Mouse (Mus musculus): ENCODE results near the gene Nrxn1. TPM values are rescaled to one million over a fixed set of nuclear protein-coding genes. Genes with fewer than 3 reads are reported as not detected.

Nrxn1 gene
- polyA plus RNA-seq, 2 experiments, result 6.3 to 12.2 TPM

DNA sequence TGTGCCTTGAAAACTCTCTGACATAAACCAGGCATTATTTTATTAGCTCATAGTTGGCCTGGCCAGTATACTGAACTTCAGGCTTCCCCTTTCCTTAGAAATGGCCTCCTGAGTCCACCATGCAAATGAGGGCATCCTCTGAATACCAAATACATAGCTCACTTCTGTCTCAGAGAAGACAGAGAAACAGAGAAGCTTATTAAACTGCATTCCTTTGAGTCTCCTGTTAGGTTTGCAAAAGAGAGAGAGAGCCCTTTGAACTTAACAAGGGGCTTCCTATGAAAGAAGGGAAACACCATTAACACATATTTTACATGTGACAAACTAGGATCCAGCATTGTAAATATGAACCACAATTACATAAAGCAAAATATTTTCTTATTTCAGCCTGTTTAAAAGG, 506.0 kb downstream of the Nrxn1 start:
- Histone ChIP-seq H3K4me3 (replicated peaks; ENCODE audit: low read length) (no peak overlapping the region), H3K9ac (ENCODE audit: low read depth, low read length, severe bottlenecking) (no peak overlapping the region), H3K36me3 (ENCODE audit: control insufficient read depth, insufficient read depth, low read length) (no peaks in the 10 kb centered on the region), H3K27me3 (ENCODE audit: control insufficient read depth, insufficient read depth, low read length) (no peaks in the 10 kb centered on the region), H3K9me3 (ENCODE audit: control insufficient read depth, low read length) (no peaks in the 10 kb centered on the region), H3K4me2 (replicated peaks; ENCODE audit: low read depth, low read length, severe bottlenecking) (no peak overlapping the region), H3K27ac (replicated peaks; ENCODE audit: low read depth, low read length) (no peak overlapping the region), H3K4me1 (ENCODE audit: control insufficient read depth, insufficient read depth, low read length) (no peaks in the 10 kb centered on the region)
- ATAC-seq (ENCODE audit: low FRiP score, low read depth), result no peak
- TF ChIP-seq POLR2A (IDR thresholded peaks at IDR 0.05; ENCODE audit: borderline replicate concordance, extremely low read depth, insufficient read depth, insufficient read length), result no peak
- no peak for DNase-seq (ENCODE audit: low spot score)

DNA sequence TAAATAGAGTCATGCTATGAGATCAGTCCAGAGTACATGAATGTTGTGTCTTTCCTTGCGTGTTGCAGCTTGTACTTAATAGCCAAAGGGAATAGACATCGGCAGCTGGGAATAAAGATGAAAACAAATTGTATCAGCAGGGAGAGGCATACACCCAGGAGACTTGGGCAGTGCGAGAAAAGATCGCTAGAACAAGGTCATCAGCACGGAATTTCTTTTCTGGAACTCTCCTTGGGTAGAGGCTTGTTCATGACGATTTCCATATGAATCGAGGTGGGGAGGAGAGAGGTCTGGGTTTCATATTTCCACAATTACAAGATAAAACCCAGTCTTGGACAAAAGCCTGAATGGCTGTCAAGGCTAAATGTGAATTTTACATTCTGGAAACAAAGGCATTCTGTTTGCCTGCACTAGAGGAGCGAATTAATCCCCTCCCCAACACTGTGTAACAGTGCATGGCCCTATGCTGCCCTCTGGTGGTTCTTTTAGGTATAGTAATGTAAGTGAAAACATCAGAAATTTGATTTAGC, 508.1 kb downstream of the Nrxn1 start:
- Histone ChIP-seq H3K27me3 (ENCODE audit: control insufficient read depth, insufficient read depth, low read length) (no peaks in the 10 kb centered on the region), H3K36me3 (ENCODE audit: control insufficient read depth, insufficient read depth, low read length) (no peaks in the 10 kb centered on the region), H3K4me3 (replicated peaks; ENCODE audit: low read length) (no peak overlapping the region), H3K27ac (replicated peaks; ENCODE audit: low read depth, low read length) (no peak overlapping the region), H3K9me3 (ENCODE audit: control insufficient read depth, low read length) (no peaks in the 10 kb centered on the region), H3K4me1 (ENCODE audit: control insufficient read depth, insufficient read depth, low read length) (no peaks in the 10 kb centered on the region), H3K4me2 (replicated peaks; ENCODE audit: low read depth, low read length, severe bottlenecking) (peak overlapping the region; percentile 35), H3K9ac (ENCODE audit: low read depth, low read length, severe bottlenecking) (no peak overlapping the region)
- no peak for TF ChIP-seq POLR2A (IDR thresholded peaks at IDR 0.05; ENCODE audit: borderline replicate concordance, extremely low read depth, insufficient read depth, insufficient read length)
- DNase-seq (ENCODE audit: low spot score) (peak; percentile 88), ATAC-seq (ENCODE audit: low FRiP score, low read depth) (peak; percentile 88)
- WGBS, result 31% methylated on average over 8 of the region's 8 CpGs

DNA sequence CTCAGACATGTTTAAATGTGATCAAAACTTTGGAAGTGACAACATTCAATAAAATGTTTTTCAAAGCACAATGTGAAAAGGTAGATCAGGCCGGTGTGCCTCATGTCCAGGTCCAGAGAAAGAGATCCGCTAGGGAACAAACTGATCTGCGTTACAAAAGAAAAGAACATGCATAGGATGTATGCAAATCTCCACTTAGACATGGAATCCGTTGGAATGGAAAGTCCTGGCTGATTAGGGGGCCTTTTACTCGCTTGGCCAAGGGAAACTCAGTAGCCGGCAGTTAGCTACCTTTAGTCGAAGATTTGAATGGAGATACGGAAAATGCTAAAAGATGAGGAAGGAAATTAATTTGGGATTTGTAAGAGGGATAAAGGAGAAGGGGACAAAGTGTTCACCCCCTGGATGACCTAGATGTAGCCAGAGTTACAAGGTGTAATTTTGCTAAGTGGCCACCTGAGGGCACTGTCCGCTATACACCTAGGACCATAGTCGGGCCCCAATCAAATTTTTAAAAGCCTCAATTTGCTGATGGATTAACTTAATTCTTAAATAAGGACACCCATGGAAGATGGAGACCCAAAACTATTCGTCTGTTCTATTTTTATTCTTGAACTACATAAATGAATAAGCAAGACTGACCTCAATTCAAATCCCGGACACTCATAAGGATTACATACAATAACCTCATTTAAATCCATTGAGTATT, 508.9 kb downstream of the Nrxn1 start:
- Histone ChIP-seq H3K36me3 (ENCODE audit: control insufficient read depth, insufficient read depth, low read length) (no peaks in the 10 kb centered on the region), H3K4me1 (ENCODE audit: control insufficient read depth, insufficient read depth, low read length) (no peaks in the 10 kb centered on the region), H3K27ac (replicated peaks; ENCODE audit: low read depth, low read length) (no peak overlapping the region), H3K4me2 (replicated peaks; ENCODE audit: low read depth, low read length, severe bottlenecking) (no peak overlapping the region), H3K9ac (ENCODE audit: low read depth, low read length, severe bottlenecking) (no peak overlapping the region), H3K27me3 (ENCODE audit: control insufficient read depth, insufficient read depth, low read length) (no peaks in the 10 kb centered on the region), H3K9me3 (ENCODE audit: control insufficient read depth, low read length) (no peaks in the 10 kb centered on the region), H3K4me3 (replicated peaks; ENCODE audit: low read length) (no peak overlapping the region)
- ATAC-seq (ENCODE audit: low FRiP score, low read depth) (no peak), DNase-seq (ENCODE audit: low spot score) (peak; percentile 48)
- WGBS, result 54% methylated on average over 12 of the region's 12 CpGs
- no peak for TF ChIP-seq POLR2A (IDR thresholded peaks at IDR 0.05; ENCODE audit: borderline replicate concordance, extremely low read depth, insufficient read depth, insufficient read length)

DNA sequence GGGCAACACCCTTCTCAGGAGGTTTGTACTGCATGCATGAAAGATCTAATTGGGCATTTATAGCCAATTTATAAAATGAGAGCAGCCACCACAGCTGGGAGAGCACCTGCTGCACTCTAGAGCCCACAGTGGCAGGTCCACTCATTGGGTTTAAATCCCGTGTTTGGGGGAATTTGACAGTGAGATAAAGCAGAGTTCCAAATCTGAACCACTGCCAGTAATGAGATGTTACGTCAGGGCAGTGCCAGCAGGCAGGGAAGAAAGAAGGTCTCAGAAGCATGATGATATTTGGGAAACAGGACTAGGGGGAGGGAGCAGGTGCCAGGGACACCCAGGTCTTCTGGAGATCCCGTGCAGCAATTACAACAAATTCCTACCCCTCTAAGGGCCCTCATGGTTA, 509.7 kb downstream of the Nrxn1 start:
- TF ChIP-seq POLR2A (IDR thresholded peaks at IDR 0.05; ENCODE audit: borderline replicate concordance, extremely low read depth, insufficient read depth, insufficient read length), result no peak
- DNase-seq (ENCODE audit: low spot score), result no peak
- Histone ChIP-seq H3K27me3 (ENCODE audit: control insufficient read depth, insufficient read depth, low read length) (no peaks in the 10 kb centered on the region), H3K4me1 (ENCODE audit: control insufficient read depth, insufficient read depth, low read length) (no peaks in the 10 kb centered on the region), H3K9ac (ENCODE audit: low read depth, low read length, severe bottlenecking) (no peak overlapping the region), H3K9me3 (ENCODE audit: control insufficient read depth, low read length) (no peaks in the 10 kb centered on the region), H3K27ac (replicated peaks; ENCODE audit: low read depth, low read length) (no peak overlapping the region), H3K36me3 (ENCODE audit: control insufficient read depth, insufficient read depth, low read length) (no peaks in the 10 kb centered on the region), H3K4me3 (replicated peaks; ENCODE audit: low read length) (no peak overlapping the region), H3K4me2 (replicated peaks; ENCODE audit: low read depth, low read length, severe bottlenecking) (no peak overlapping the region)
- no peak for ATAC-seq (ENCODE audit: low FRiP score, low read depth)
- WGBS, result 60% methylated on average over 3 of the region's 3 CpGs

DNA sequence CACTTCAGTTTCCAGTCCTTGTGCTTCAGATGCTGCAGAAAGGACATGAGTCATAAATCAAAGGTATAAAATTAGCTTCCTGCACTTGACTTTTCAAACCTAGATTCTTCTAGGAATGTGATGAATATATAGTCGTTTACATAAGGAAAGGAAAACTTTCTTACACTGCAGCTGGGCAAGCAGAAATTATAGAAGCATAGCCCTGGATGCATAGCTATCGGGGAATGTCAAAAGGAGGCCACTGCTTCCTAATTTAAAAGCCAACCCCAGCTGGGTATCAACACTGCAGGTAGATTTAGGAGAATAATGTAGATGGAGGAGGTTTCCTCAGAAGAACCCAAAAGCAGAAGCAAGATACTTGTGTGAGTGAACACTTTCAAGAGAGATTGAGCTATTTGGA, 523.0 kb downstream of the Nrxn1 start:
- WGBS, result 56% methylated on average over 2 of the region's 2 CpGs
- ATAC-seq (ENCODE audit: low FRiP score, low read depth) (no peak), DNase-seq (ENCODE audit: low spot score) (no peak)
- Histone ChIP-seq H3K9me3 (ENCODE audit: control insufficient read depth, low read length) (no peaks in the 10 kb centered on the region), H3K4me2 (replicated peaks; ENCODE audit: low read depth, low read length, severe bottlenecking) (no peak overlapping the region), H3K27me3 (ENCODE audit: control insufficient read depth, insufficient read depth, low read length) (no peaks in the 10 kb centered on the region), H3K27ac (replicated peaks; ENCODE audit: low read depth, low read length) (no peak overlapping the region), H3K4me3 (replicated peaks; ENCODE audit: low read length) (no peak overlapping the region), H3K36me3 (ENCODE audit: control insufficient read depth, insufficient read depth, low read length) (no peaks in the 10 kb centered on the region), H3K9ac (ENCODE audit: low read depth, low read length, severe bottlenecking) (no peak overlapping the region), H3K4me1 (ENCODE audit: control insufficient read depth, insufficient read depth, low read length) (no peaks in the 10 kb centered on the region)
- no peak for TF ChIP-seq POLR2A (IDR thresholded peaks at IDR 0.05; ENCODE audit: borderline replicate concordance, extremely low read depth, insufficient read depth, insufficient read length)
